Mouse (Mus musculus) bone marrow macrophage, adult 2 months (primary cell): Measurements from ENCODE around the gene Fars2.

ENCODE experiments used
- CTCF ChIP-seq: IDR thresholded peaks from 2 replicates; pipeline ENCODE4 v1.5.1; 2012; ENCODE audit warnings: low read depth, mild to moderate bottlenecking, low read length, moderate library complexity
- POLR2A ChIP-seq: IDR thresholded peaks from 2 replicates; pipeline ENCODE4 v1.6.1; 2012; ENCODE audit warnings: mild to moderate bottlenecking, low read depth, low read length, borderline replicate concordance

DNA sequence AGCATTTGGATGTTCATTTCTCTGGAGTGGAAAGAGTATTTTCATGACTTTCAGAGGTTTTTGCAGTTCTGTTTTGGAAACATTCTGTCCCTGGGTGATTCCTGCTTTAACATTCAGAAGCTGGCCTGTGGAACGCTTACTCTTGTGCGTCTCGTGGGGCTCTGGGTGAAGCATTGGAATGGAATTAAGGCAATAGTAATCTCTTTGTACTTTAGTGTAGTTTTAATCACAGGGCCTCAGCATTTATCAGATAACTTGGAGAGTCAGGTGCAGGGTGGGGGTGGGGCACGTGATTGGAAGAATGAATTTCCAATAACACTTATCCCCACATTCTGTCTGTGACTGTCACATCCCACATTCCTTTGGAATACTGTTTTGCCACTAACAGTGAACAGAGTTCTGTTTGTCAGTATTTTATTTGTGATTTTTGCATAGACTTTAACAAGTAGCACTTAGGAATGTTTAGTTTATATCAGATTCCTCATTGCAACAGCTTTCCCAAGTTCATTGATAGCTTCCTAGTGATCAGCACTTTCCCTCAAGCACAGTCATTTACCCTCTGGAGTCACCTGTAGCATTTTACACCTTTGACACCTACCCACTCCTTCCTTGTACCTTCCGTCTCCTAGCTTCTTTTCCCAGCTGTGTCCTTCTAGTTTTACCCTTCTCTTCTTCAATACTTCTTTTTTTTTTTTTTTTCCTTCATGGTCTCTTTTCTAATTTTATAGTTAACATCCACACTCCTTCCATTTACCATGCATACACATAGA is 23.2 kb downstream of the Fars2 start:
- TF ChIP-seq CTCF = no peak
- no peak for TF ChIP-seq POLR2A
